Mouse (Mus musculus): ENCODE data around the gene Cdc42bpg. TPM values are rescaled to one million over a fixed set of nuclear protein-coding genes. Genes with fewer than 3 reads are reported as not detected.
A peak's percentile ranks its signal among the peaks of the same experiment; 100 is the strongest.
"Not testable (repeated sequence)": the region's sequence is repeated elsewhere in the genome, so short reads cannot be mapped to it uniquely, and the experiment has no call there.

The Cdc42bpg gene
- total RNA-seq, 1 experiment from 2014 or later = 2.2 TPM

DNA sequence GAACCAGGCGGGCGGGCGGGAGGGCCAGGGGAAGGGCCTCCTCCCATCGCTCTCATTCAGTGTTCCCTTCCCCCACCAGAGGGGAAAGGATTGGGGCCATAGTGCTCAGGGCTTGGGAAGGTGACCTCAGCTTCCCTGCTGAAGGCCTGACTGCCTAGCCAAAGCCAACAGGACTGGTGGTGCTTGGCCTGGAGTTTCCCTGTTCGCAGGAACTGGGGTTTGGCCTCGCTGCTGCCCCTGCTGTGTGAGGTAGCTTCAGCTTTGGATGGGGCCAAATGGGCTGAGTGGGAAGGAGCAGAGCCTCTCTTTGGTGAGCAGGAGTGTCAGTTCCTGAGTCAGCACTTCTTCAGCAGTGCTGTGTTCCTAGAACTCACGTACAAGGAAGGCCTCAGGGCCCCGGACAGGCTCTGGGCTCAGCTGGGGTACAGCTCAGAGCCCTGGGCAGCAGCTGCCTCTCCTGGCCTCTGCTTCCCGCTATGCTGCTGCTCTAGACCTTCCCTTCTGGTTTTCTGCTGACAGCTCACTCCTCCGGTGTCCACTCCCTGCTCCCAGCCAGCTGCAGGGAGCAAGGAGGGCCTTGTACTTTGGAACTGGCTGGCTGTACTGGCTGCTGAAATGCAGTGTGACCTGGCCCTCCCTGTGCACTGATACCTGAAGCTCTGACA, 15.0 kb upstream of the Cdc42bpg start:
- ATAC-seq (replicated peaks; ENCODE audit: insufficient number of reproducible peaks, low FRiP score, low TSS enrichment, poor library complexity, severe bottlenecking) = no peak

DNA sequence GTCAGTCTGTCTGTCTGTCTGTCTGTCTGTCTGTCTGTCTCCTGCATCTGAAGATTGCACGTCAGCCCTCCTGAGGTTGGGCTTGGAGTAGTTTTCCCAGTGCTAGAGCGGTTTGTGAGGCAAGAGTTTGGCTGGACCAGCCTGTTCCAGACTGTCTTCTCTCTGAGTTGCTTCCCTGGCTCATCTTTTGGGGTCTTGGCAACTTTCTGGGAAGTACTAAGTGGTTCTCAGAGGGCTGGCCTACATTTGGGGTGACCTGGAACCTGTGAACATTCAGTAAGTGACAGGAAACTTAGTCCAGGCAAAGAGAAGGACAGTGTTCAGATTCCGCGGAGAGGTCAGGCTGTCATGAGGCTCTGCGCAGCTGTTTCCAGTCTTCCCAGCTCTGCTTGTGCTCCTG, 14.0 kb upstream of the Cdc42bpg start:
- ATAC-seq (replicated peaks; ENCODE audit: insufficient number of reproducible peaks, low FRiP score, low TSS enrichment, poor library complexity, severe bottlenecking) = no peak

DNA sequence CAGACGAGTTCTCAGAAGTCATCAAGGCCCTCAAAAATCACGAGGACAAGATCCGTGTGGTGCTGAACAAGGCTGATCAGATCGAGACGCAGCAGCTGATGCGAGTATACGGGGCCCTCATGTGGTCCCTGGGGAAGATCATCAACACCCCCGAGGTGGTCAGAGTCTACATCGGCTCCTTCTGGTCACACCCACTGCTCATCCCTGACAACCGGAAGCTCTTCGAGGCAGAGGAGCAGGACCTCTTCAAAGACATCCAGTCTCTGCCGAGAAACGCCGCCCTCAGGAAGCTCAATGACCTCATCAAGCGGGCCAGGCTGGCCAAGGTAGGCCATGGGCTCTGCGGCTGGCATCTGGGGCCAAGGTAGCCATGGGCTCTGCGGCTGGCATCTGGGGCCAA, 12.0 kb upstream of the Cdc42bpg start:
- ATAC-seq (replicated peaks; ENCODE audit: insufficient number of reproducible peaks, low FRiP score, low TSS enrichment, poor library complexity, severe bottlenecking) = no peak

DNA sequence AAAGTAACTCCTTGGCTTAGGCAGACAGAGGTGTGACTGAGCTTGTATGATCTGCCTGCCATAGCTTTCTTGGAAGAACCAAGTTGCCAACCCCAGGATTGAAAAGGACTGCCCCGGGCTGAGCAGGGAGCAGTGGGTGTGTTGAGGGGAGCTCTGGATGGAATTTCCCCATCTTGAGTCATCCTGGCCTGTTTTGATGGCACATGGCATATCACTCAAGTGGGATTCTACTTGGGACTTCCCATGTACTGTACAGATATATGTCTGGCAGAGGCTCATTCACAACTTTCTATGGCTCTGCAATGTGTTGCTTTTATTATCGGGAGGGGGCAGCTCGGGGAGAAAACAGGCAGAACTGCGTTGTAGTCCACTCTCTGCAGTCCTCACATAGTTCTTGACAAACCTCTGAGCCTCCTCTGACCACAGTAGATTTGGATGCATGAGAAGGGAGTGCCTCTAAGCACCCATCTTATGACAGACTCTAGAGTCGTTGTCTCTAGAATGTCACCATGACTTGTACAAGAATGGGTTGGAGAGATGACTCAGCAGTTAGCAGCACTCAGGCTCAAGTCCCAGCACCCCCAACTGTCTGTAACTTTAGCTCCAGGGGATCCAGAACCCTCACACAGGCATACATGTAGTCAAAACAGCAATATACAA, 9.6 kb upstream of the Cdc42bpg start:
- ATAC-seq (replicated peaks; ENCODE audit: insufficient number of reproducible peaks, low FRiP score, low TSS enrichment, poor library complexity, severe bottlenecking) = no peak

DNA sequence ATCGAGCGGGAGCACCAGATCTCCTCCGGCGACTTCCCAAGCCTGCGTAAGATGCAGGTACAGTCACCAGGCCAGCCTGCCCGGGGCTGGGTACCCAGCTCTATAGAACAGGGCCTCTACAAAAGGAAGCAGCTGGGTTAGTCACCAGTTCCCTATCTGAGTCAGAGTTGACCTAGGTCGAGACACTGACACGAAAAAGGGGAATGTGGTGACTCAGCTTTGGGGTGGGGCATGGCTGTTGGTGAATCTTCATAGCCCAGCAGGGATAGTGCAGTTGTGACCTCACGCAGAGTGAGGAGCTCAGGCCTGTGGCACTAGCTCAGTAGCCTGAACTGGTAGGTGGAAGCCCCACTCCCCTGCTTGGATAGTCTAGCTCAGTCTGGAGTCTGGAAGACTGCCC, 8.6 kb upstream of the Cdc42bpg start:
- peak; percentile 83 for ATAC-seq (replicated peaks; ENCODE audit: insufficient number of reproducible peaks, low FRiP score, low TSS enrichment, poor library complexity, severe bottlenecking)

DNA sequence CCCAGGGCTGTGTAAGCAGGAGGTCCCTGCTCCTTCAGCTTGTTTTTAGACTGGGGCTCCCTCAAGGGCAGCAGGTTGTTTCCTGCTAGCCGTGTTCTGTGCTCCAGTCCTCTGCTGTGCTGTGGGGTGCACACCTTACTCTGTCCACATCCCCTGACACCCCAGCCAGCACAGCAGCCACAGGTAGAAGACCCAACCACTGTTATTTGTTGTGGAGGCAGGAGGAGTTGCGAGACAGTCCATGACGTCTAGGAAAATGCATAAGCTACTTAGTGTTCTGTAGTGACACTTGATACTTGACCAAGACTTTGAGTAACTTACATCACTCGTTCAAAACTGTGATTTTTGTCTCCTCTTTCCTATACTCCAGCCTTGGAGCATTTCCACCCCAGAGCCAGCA, 7.3 kb upstream of the Cdc42bpg start:
- ATAC-seq (replicated peaks; ENCODE audit: insufficient number of reproducible peaks, low FRiP score, low TSS enrichment, poor library complexity, severe bottlenecking) = no peak

DNA sequence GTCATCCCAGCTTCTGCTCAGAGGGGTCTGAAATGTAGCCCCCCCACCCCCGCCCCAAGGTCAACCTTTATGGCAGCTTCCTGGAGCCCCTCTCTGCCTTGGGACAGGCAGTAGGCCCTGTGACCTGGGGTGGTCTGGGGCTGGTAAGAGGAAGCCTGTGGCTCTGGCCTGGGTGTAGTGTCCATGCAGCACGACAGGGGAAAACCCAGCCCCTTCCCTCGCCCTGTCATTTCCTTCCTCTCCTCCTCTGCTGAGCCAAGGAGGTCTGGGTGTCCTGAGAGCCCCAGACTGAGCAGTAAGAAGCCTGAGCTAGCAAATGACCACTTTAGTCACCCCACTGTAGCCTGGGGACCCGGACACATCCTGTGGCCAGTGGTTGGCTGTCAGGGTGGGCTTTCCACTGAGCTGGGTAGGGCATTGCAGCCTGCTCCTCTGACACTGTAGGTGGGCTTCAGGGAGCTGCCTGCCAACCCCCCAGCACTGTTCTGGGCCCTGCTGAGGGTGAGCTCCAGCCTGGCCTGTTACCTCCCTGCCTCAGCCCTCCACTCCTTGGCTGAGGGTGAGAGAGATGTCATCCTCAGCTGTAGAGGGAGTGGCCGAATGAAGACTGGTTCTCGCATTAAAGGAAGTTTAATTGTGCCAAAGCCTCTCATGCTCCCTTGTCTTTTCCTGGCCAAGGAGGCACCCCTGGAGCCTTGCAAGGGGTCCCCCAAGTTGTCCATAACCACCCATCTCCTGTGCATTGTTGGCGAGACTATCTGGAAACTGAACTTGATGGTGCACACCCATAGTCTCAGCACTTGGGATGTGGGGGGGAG, 6.6 kb upstream of the Cdc42bpg start:
- ATAC-seq (replicated peaks; ENCODE audit: insufficient number of reproducible peaks, low FRiP score, low TSS enrichment, poor library complexity, severe bottlenecking) = peak; percentile 52

DNA sequence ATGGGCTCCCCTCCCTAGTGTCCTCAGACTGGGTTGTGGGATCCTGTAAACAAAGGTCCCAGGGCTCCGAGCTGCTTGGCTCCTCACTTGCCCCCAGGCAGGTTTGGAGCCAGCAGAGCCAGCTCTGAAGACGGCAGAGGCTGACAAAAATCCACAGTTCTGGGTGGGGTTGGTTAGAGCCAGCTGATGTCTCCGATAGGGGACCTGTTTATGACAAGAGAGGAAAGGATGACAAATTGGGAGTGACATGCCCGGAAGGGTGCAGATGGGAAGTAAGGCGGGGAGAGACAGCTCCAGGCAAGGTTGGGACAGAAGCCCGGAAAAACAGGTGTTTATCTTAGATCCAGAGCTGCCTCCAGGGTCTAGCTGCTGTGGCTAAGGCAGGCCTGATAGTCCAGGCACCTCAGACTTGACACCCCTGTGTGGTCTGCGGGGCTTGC, 5.8 kb upstream of the Cdc42bpg start:
- no peak for ATAC-seq (replicated peaks; ENCODE audit: insufficient number of reproducible peaks, low FRiP score, low TSS enrichment, poor library complexity, severe bottlenecking)

DNA sequence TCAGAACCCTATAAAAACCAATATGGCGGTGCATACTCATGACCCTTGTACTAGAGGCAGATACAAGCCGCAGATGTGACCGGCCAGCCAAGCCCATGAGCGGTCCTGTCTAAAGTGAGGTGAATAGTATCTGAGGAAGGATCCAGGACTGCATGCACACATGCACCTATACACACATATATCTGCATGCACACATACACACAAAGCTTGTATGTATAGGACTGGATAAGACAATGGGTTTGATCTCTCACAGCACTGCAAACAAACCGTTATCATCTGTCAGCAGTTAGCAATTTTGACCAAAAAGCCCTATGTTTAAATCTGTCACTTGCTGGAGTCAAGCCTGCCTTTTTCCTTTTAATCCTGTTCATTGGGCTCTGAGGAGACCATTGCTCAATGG, 4.1 kb upstream of the Cdc42bpg start:
- ATAC-seq (replicated peaks; ENCODE audit: insufficient number of reproducible peaks, low FRiP score, low TSS enrichment, poor library complexity, severe bottlenecking) = no peak

DNA sequence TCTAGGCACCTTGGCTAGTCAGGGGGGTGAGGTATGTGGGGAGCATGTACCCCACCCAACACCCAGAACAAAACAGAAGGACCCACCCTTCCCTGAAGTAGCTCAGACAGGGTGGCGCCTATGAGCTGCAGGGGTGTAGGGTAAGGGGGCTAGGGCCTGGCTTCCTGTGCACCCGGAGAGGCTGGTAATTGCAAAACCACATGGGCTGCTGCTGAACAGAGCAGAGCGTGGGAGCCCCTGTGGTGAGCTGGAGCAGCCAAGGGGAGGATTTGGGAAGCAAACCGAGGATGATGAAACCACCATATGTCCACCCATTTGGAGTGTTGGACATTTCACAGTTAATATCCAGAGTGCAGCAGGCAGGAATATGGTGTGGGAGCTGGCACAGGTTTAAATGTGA, 3.7 kb upstream of the Cdc42bpg start:
- no peak for ATAC-seq (replicated peaks; ENCODE audit: insufficient number of reproducible peaks, low FRiP score, low TSS enrichment, poor library complexity, severe bottlenecking)

DNA sequence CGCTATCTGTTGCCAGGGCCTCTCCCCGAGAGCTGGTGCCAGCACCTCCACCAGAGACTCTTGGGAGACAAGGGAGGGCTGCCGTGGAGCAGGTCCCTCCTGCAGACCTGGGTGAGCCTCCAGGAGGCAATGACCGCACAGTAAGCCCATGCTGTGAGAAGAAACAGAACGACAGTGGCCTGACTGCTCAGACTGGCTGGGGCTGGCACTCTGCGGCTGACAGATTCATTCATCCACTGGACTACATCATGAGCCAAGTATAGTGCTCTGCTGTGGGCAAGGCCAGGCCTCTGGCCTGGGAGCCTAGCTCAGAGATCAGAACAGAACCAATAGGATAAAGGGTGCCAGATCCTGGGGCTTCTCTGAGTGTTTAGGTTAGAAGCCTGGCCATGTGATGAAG, 2.4 kb upstream of the Cdc42bpg start:
- no peak for ATAC-seq (replicated peaks; ENCODE audit: insufficient number of reproducible peaks, low FRiP score, low TSS enrichment, poor library complexity, severe bottlenecking)

DNA sequence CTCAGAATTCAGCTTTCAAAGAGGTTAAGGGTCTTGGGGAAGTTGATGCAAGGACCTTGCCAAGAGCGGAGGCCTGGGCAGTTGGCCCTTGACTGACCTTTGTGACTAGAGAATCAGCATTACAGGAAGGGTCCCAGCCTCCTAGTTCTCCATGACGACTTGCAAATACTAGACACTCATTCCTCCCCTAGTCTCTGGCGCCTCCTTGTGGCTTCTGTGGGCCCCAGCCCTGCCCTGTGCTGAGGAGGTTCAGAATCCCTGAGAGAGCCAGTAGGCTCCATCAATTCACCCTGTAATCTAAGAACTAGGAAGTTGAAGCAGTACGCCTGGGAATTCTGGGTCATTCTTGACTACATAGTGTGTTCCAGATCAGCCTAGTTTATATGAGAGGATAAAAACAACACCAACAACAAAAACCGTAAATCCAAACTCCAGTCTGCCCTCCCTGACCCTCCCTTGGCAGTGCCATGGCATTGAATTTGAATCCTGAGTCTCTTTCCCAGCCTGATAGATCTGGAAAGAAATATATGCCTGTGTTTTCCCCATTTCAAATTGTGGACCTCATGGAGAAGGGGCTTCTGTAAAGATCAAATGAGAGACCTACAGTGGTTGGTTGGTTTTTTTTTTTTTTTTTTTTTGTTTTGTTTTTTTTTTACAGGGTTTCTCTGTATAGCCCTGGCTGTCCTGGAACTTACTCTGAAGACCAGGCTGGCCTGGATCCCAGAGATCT, 1.3 kb upstream of the Cdc42bpg start:
- peak; percentile 72 for ATAC-seq (replicated peaks; ENCODE audit: insufficient number of reproducible peaks, low FRiP score, low TSS enrichment, poor library complexity, severe bottlenecking)

DNA sequence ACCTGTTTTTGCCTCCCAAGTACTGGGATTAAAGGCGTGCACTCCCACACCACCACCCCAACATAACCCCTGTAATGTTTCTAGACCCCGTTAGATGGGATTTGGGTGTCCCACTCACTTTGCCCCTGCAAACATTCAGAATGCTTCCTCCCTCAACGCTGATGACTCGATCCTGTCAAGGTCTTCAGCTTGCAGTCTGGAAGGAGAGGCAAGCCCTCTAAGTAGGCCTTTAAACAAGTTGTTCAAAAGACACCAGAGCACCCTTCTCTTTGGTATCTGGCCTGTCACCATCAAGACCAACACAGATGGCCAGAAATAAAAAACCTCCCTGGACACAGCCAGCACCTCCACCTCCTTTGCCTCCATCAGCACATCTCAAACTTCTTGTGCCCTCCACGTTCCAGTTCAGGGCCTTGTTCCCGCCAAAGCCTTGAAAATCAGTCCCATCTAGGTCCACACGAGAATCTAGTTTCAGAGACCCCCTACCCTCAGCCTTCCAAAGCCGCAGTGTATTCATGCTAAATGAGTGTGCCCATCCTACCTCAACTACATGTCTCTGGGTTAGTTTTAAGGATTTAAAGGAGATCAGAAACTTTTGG, 640 bp upstream of the Cdc42bpg start:
- ATAC-seq (replicated peaks; ENCODE audit: insufficient number of reproducible peaks, low FRiP score, low TSS enrichment, poor library complexity, severe bottlenecking) = no peak

DNA sequence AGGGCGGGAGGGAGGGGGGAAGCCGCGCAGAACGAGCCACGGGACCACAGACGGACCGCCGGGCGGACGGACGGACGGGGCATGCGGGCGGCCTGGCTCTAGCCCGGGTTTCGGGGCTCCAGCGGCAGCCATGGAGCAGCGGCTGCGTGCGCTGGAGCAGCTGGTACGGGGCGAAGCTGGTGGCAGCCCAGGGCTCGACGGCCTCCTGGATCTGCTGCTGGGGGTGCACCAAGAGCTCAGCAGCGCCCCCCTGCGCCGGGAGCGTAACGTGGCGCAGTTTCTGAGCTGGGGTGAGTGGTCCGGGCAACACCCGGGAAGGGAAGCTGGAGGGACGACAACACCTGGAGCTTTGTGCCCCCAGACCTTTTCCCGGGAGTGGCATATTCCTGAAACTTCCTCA, 330 bp downstream of the Cdc42bpg start:
- ATAC-seq (replicated peaks; ENCODE audit: insufficient number of reproducible peaks, low FRiP score, low TSS enrichment, poor library complexity, severe bottlenecking) = peak; percentile 52

DNA sequence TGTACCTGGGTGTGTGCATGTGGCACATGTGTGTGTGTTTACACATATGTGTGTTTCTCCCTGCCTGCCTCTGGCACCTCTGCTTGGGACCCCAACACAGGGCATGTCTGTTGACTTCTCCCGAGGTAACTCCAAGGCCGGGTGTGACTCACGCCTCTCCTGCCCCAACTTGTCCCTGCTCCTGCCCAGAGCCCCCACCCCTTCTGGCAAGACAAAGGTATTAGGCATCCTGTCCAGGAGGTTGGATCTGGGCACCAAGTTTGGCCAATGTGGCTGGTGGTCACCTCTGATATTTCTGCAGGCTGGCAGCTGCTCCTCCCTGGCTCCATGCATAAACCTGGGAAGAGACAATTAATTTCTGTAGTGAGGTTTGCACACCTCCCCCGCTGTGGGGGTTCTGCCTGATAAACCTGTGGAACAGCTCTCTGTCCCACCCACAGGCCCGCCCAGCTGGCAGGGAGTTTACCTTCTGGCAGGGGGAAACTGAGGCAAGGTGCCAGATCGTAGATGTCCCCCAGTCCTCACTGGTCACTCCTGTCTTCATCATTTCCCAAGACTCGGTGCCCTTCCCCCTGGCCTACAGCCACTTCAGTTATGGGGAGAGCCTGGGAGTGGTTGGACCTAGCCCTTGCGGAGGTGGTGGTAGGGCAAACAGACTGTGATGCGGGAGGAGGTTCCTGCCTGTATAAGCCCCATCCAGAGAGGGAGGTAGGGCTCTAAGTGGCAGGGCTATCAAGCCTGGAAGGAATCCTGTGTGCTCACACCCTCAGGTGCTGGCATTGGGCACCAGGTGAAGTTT, 1.7 kb downstream of the Cdc42bpg start:
- ATAC-seq (replicated peaks; ENCODE audit: insufficient number of reproducible peaks, low FRiP score, low TSS enrichment, poor library complexity, severe bottlenecking) = no peak

DNA sequence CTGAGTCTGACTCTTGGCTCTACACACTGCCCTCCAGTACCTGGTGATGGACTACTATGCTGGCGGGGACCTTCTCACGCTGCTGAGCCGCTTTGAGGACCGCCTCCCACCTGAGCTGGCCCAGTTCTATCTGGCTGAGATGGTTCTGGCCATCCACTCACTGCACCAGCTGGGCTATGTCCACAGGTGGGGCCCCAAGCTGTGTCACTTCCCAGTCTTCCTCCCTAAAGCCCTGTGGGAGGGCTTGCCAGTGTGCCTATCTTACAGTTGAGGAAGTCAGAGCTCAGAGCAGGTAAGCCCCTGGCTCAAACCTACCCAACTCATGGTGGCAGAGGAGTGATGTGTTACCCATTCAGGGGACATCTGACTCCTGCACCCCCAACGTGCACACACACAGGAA, 3.9 kb downstream of the Cdc42bpg start:
- no peak for ATAC-seq (replicated peaks; ENCODE audit: insufficient number of reproducible peaks, low FRiP score, low TSS enrichment, poor library complexity, severe bottlenecking)

DNA sequence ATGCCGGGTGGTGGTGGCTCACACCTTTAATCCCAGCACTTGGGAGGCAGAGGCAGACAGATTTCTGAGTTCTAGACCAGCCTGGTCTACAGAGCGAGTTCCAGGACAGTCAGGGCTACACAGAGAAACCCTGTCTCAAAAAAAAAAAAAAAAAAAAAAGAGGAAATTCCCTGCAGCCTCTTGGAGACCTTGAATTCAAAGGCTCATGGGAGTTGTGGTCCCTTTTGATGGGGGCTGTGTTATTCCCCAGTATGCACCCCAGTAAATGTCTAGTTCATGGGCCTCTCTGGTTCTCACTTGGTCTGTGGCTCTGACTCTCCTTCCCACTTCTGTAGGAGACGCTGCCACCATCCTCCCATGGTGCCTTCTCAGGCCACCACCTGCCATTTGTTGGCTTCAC, 5.5 kb downstream of the Cdc42bpg start:
- ATAC-seq (replicated peaks; ENCODE audit: insufficient number of reproducible peaks, low FRiP score, low TSS enrichment, poor library complexity, severe bottlenecking) = not testable (repeated sequence)

DNA sequence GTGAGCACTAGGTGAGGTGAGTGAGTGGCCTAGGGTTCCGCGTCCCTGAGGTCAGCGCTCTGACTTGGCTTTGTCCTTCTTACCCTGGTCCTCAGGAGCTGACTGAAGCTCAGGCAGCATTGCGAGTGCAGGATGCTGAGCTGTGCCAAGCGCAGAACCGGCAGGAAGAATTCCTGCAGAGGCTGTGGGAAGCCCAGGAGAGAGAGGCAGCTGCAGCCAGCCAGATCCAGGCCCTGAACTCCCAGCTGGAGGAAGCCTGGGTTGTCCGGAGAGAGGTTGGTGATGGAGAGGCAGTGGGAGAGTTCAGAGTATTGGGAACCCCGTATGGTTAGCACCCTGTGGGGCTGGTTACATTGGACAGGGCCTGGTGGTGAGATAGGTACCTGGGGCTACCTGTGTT, 7.5 kb downstream of the Cdc42bpg start:
- ATAC-seq (replicated peaks; ENCODE audit: insufficient number of reproducible peaks, low FRiP score, low TSS enrichment, poor library complexity, severe bottlenecking) = no peak
